Mouse (Mus musculus) testis, adult 2 months (tissue): ENCODE data around the gene She.

Source experiments
- CTCF ChIP-seq: fragments of 200-500 bp; IDR thresholded peaks from 2 replicates; pipeline ENCODE4 v1.5.1; 2012; ENCODE audit warnings: low read depth, mild to moderate bottlenecking, inconsistent platforms, low read length, moderate library complexity; ENCODE audit not compliant: control insufficient read depth, insufficient read depth, insufficient replicate concordance
- POLR2A ChIP-seq: fragments of 200-500 bp; IDR thresholded peaks from 2 replicates; pipeline ENCODE4 v1.6.1; 2012; ENCODE audit warnings: low read depth, mild to moderate bottlenecking, inconsistent platforms, low read length, moderate library complexity; ENCODE audit not compliant: control insufficient read depth

GRCm38 (mm10) chr3:89798518-89798917 is 32.7 kb upstream of the She start:
- TF ChIP-seq CTCF (no peak), POLR2A (no peak)
